Mouse (Mus musculus): ENCODE results near the gene Hist2h2bb.
A peak's percentile ranks its signal among the peaks of the same experiment; 100 is the strongest.
"Not testable (repeated sequence)": the region's sequence is repeated elsewhere in the genome, so short reads cannot be mapped to it uniquely, and the experiment has no call there.

The Hist2h2bb gene

DNA sequence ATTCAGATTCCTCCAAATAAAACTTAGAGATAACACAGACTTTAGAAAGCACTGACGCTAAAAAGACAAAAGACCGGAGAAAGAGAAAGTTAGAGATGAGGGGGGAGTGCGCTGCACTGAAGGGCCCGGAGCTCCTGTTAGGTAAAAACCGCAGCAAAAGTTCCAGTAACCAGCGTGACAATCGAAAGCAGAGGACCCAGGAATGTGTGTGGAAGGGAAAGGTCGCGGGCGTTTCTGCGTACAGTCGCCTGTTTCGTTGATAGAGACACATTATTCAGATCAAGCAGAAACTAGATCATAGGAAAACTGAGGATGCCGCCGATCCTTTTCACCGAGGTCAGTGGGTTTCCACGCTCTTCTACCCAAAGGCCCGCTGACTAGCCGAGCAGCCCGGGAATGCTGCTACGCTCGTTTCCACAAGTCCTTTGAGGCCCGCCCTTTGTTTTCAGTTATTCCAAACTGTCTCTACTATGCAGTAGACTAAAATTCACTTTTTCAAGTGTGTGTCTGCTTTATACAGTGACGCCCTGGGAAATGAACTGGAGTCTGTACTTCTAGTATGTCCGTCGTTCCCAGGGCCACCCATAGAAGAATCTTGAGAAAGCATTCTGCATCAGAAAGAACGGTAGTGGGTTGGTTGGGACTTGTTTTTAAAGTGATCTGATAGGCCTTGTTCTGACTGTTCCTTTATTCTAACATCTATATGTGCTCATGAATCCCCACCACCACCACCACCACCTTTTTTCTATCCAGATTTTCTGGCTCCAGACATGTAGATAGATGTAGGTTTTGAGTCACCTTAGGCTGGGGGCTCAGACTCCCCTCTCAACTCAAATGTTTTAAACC lies 5.8 kb upstream of the Hist2h2bb start:
- peak; percentile 60 for DNase-seq (ENCODE audit: low spot score)

DNA sequence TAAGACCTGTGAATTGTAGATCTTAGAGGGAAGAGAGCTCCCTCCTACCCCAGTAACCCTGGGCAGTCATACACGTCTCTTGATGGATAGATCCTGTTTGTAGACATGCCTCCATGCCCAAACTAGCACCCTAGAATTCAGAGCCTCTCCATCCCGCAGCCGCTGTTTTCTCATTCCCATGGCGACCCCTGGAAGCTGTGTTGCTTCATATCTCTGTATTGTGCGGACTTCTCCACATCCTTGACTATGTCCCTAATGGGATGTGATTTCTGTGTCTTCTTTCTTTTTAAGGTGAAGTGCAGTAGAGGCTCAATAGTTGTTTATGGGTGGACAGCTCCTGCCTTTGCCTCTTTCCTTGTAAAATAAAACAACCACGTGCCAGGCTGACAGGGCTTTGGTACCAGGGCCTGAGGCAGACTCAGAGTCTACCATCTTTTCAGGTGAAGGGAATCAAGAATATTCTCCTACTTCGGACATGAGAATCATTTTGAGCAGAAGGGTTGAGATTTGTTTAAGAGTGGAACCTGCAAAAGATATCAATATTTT lies 5.1 kb upstream of the Hist2h2bb start:
- no peak for DNase-seq (ENCODE audit: low spot score)

DNA sequence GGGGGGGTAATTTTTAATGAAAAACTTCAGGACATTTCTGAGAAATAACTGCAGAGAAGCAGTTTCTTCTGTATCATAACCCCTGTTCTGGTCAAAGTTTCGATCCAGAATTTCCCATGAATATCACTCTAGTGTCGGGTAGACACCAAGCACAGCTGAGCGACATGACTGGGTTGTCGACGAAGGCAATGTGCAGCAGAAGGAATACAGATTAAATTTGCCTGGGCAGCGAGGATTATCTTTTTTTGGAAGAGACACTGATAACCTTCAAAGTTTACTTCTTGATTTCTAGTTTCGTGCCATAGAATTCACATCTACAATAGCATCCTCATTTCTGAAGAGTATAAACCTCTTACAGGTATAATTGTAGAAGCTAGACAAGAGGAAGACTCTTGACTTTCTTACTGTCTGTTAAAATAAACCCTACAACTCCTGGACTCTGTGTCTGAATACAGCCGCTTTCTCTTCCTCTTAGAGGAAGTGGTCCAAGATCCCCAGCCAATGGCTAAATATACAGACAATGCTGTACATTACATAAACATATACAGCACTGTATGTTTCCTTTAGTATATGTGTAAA lies 3.3 kb upstream of the Hist2h2bb start:
- DNase-seq (ENCODE audit: low spot score), result no peak

DNA sequence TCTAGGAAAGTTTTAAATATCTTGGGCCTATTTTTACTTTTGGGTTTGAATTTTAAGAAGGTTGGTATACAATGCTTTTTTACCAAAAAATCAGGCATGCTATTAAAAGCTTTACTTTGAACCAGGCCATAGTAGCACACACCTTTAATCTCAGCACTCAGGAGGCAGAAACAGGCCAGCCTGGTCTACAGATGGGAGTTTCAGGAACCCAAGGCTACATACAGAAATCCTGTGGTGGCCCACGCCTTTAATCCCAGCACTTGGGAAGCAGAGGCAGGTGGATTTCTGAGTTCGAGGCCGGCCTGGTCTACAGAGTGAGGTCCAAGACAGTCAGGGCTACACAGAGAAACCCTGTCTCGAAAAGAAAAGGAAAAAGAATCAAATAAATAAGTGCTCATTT lies 2.0 kb upstream of the Hist2h2bb start:
- DNase-seq (ENCODE audit: low spot score), result no peak

DNA sequence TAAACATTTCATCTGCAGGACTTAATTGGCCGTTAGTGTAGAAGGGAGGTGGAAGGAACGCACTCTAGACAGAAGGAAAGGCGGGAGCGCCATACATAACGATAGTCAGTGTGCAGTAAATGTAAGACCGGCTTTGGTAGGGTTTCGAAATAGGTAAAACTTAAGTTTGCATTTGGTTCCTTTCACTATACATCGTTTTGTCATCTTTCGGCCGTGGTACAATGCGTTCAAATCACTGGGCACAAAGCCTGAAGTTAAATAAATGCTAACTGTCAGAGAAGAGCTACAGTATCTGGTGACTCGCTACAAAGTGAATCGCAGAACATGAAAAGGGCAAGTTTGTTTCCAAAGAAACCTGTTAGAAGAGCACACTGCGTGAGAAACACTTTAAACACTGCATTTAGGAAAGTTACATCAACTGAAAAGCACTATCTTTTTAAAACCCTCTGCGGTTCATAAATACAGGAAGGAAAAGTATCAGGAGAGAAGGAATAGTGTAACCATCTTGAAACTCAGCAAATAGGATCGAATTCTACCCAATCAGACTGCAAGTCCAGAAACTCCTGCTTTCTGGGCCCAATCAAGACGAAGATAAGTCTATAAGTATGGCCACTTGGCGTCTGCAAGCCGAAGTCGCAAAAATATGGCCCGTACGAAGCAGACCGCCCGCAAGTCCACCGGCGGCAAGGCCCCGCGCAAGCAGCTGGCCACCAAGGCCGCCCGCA lies 1.3 kb upstream of the Hist2h2bb start, which contains the start of gene Hist2h3b:
Gene Hist2h3b (plus strand): TSS at position 604 of the 725 bp plus-strand sequence.
- DNase-seq (ENCODE audit: low spot score), result peak; percentile 82

DNA sequence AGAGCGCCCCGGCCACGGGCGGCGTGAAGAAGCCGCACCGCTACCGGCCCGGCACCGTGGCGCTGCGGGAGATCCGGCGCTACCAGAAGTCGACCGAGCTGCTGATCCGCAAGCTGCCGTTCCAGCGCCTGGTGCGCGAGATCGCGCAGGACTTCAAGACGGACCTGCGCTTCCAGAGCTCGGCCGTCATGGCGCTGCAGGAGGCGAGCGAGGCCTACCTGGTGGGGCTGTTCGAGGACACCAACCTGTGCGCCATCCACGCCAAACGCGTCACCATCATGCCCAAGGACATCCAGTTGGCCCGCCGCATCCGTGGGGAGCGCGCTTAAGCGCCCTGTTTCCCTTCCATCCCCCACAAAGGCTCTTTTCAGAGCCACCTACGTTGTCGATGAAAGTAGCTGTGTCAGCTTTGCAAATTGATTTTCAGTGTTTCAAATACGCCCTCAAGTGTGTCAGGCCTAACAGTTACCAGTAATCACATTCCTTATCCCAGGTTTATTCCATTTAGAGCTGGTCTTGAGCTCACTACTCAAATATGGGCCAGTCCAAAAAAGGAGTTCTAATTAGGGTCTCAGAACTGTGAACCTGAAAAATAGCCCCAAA lies 675 bp upstream of the Hist2h2bb start:
- not testable (repeated sequence) for DNase-seq (ENCODE audit: low spot score)

DNA sequence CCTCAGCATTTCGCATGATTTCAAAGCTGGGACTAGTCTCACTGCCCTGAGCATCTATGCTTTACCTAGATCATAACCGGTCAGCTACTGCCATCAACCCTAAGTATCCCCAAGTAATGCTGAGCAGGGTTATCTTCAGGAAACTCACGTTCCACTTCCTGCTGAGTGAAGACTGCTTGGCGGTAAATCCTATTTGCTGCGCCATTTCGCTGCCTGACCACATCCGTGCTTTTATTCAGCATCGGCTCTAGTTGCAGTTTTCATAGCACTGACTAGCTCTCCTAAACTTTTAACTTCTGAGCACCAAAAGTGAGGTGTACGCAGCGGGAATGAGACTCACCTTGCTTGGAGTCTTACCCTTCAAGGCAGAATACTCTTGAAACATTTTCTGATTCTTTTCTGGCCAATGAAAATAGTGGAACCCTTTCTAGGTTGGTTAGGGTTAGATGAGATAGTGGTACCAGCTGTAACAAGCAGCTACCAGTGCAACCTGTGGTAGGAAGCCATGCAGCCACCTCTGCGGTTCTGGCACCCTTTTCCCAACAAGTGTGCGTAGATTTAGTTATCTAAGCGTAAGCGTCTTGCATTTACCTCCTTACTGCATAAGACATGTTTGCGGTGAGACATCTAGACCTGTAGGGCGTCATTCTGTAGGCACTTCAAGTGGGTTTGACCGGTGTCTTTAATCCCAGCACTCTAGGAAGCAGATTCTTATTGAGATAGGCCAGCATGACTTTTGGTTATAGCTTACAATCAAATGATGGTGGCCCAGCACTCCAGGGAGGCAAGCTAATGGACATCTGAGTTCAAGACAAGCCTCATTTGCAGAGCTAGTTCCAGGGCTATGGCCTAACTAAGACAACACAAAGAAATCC lies 4.3 kb downstream of the Hist2h2bb start:
- no peak for DNase-seq (ENCODE audit: low spot score)

DNA sequence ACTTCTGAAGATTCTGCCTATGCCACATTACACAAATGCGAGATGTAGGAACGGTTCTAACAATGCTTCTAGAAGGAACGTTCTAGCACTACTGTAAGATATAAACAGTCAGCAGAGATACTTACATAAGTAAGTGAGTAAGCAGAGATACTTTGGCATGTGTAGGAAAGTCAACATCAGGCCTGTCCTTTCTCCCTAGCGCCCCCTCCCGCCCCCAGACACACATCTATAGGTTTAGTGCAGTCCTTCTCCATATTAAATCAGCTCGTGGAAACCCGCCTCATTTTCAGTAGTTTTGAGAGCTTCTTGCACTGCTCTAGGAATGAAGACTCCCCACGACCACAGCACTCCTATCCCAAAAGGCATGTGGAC lies 7.9 kb downstream of the Hist2h2bb start:
- no peak for DNase-seq (ENCODE audit: low spot score)

DNA sequence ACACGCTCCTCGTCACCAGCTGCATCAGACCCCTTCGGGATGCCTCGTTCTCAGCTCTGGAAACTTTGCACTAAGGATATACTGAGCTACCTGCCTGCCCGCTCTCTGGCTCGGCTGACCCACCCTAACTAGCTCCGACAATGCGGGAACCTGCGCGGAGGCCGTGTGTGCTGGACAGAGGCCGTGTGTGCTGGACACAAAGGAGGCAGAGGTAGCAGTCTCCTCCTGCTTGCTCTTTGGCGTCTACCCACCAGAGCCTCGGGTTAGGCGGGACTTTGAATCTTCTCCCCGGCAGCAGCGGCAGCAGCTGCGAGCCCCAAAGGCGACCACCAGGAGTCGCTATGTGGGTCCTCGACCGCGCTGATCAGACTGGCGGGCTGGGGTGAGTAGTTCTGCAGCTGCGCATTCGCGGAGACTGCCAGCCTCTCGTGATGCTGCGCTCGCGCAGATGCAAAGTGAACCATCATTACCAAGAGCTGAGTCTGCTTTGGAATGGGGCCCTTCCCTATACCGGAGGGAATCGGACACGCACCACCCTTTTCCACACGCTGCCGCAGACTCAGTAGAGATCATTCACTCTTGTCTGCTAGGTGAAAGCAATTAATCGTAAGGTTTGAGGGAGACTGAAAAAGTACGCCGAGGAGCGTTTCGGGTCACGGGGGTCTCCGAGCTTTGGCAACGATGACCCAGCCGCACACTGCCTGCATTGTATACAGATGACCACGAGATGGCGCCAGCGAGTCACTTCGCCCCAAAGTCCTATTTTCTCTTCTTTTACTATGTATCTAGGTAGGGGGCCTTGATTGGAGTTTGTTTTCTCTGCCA lies 8.5 kb downstream of the Hist2h2bb start:
- peak; percentile 93 for DNase-seq (ENCODE audit: low spot score)

DNA sequence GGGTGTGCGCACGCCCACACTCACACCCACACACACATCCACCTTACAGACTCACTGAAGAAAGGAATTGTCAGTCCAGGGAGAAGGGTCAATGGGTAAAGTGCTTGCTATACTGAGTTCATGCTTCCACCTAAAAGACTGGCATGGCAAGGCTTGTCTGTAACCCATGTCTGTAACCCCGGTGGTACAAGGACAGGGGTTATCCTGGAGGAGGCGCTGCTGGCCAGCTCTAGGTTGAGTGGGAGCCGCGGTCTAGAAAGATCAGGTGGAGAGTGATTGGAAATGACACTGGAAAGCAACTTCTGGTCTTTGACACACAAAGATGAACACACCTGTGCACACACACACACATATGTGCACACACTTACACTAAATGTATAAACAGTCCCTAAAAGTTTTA lies 11.1 kb downstream of the Hist2h2bb start:
- no peak for DNase-seq (ENCODE audit: low spot score)

DNA sequence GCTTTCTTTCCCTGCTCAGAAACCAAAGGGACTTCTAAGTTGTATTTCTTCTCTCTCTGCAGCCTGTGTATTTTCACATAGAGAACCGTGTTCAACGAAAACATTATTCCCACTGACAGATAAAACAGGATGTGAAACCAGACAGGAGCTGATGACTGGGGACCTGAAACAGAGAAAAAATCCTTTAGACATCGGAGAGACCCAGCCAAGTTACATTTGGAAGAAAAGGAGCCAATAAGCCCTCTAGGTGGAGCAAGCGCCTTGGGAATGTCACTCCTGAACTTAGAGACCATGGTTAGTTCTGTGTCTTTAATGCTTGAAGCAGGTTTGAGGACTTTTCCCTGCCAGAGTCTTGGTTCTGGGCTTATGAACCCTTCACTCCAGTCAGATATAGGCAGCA lies 14.9 kb downstream of the Hist2h2bb start:
- DNase-seq (ENCODE audit: low spot score), result peak; percentile 53

DNA sequence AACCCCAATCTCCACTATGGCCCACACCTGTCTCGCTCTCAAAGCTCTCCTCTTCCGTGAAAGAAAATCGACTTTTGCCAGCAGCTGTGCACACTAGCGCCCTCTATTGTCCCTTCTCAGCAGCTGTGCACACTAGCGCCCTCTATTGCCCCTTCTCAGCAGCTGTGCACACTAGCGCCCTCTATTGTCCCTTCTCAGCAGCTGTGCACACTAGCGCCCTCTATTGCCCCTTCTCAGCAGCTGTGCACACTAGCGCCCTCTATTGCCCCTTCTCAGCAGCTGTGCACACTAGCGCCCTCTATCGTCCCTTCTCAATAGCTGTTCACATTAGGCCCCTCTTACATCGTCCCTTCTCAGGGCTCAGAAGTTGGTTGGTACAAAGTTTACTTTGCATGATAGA lies 17.8 kb downstream of the Hist2h2bb start:
- not testable (repeated sequence) for DNase-seq (ENCODE audit: low spot score)

DNA sequence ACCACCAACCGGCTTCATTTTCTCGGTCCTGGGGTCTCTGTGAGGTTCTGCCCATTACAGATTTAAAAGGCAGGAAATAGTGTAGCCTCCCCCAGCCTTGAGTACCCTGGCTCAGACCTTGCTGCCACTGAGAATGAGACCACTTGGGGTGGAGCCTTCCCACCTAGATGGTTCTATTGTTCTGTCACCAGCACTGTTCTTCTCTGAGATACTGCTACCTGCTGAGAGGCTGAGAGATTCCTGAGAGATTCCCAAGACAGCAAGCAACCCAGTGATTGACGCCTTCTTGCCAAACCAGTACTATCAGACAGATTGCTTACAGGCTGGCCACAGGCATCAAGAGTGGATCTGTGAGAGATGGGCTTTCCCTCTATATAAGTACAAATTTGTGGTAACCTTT lies 19.6 kb downstream of the Hist2h2bb start:
- no peak for DNase-seq (ENCODE audit: low spot score)

DNA sequence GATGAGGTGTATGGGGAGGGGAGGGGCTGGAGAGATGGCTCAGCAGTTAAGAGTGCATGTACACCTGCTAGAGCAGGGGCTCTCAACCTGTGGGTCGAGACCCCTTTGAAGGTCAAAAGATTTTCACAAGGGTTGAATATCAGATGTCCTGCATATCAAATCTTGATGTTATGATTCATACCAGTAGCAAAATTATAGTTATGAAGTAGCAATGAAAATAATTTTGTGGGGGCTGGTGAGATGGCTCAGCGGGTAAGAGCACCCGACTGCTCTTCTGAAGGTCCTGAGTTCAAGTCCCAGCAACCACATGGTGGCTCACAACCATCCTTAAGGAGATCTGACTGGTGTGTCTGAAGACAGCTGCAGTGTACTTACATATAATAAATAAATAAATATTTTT lies 21.2 kb downstream of the Hist2h2bb start:
- DNase-seq (ENCODE audit: low spot score), result not testable (repeated sequence)

DNA sequence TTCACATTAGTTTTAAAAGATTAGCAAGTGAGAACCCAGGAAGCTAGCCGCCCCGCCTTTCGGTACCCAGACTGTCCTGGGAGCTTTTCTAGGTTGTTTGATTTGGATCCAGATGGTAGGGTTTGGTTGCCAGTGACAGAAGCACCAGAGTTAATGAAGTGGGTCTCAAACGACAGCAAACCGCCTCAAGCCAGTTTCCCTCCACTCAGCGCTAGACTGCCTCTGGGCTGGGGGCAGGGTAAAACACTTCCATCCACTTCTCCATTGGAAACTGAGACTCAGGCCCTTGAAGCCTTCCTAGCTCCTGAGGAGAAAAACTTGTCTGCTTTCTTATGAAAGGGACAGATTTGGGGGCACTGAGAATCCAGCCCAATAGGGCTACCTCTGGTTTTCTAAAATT lies 23.1 kb downstream of the Hist2h2bb start:
- DNase-seq (ENCODE audit: low spot score), result no peak

DNA sequence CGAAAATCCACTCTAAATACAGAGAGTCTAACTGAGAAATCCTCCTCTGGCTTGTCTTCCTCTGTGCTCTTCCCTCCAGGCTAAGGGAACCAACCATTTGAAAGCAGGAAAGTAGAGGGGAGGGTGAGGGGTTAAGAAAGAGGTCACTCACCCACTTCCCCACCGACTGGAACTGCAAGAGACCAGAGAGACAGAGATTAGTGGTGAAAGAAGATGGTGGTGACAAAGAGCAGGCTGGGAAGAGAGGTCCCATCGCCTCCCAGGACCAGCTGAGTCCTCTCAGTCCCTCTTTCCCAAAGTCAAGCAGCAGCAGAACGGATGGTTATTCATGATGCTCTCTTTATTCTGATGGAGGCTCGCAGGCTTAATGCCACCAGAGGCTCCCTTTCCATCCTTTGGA lies 23.8 kb downstream of the Hist2h2bb start:
- no peak for DNase-seq (ENCODE audit: low spot score)

DNA sequence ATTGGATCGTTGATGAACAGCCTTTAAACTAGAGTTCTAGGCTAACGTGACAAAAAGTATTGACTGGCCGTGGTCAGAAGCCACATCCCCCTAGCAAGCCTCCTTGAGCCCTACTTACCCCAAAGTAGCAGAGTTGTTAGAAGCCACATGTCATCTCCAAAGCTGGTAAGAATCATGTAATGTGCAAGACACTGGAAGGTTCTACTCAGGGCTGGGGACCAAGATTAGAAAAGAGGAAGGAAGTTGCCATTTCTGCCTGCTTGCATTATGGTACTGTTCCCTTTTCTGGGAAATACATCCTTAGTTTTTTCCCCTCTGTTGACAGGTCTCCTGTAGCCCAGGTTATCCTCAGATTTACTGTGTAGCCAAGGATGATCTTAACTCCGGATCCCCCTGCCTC lies 24.2 kb downstream of the Hist2h2bb start, which contains the start of gene Fcgr1:
Gene Fcgr1 (minus strand): TSS at position 183 of the 400 bp plus-strand sequence.
- DNase-seq (ENCODE audit: low spot score), result no peak

DNA sequence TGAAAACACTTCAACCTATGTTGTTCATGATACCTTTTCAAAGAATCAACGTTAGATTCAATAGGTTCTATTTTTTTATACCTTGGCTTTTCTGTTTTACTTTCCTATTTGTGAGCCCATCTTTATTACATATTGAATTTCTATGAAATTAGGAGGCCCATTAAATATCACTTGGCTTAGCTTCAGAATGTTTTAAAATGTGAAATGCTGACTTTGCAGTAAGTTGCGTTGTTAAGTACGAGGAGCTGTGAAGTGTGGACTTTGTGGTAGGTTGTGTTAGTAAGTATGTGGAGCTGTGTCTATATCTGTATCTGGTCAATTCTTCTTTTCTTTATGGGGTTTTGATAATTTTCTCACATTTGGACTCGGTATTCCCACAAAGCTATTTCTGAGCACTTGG lies 28.8 kb downstream of the Hist2h2bb start:
- no peak for DNase-seq (ENCODE audit: low spot score)

DNA sequence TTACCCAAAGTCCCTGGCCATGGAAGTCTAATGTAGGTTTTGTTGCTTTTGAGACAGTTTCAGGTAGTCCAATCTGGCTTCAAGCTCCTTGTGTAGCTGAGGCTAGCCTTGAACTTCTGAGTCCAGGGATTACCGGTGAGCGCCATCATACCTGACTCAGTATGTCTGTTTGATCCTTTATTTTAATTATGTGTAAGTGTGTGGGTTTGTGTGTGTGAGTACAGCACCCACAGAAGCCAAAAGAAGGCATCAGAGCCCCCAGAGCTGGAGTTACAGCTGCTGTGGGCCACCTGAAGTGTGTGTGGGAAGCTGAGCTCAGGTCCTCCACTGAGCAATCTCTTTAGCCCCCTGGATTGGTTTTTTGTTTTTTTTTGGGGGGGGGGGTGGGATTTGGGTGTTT lies 30.0 kb downstream of the Hist2h2bb start:
- DNase-seq (ENCODE audit: low spot score), result no peak

All from layer of hippocampus, adult 11-12 months (tissue).